Mouse (Mus musculus) layer of hippocampus, adult 9-11 months (tissue): ENCODE measurements around the gene F2rl3.

Experiments used
- DNase-seq: peaks from one replicate; pipeline ENCODE4 v3.0.0; 2022

Gene F2rl3

GRCm38 (mm10) chr8:72766777-72767176, 5.1 kb downstream of the F2rl3 start:
- no peak for DNase-seq

GRCm38 (mm10) chr8:72777797-72778196, 16.1 kb downstream of the F2rl3 start:
- no peak for DNase-seq

- no peak for DNase-seq
Observed at GRCm38 (mm10) chr8:72780644-72781043, 19.0 kb downstream of the F2rl3 start.

- no peak for DNase-seq
Observed at GRCm38 (mm10) chr8:72801583-72801982, 39.9 kb downstream of the F2rl3 start.

GRCm38 (mm10) chr8:72812690-72813089, 51.0 kb downstream of the F2rl3 start:
- DNase-seq: no peak
